Mouse (Mus musculus) right cerebral cortex, adult 2 months (tissue): ENCODE results near the gene Slc7a7.

Source experiments
- DNase-seq, 2 experiments: peaks; one replicate each; pipeline ENCODE4 v3.0.0; 2021 to 2022; ENCODE audit warnings: low spot score in 2 of 2

Slc7a7 gene

GRCm38 (mm10) chr14:54417623-54418081 is at the start of gene Slc7a7:
Slc7a7 (minus strand) TSS chr14:54417780.
- DNase-seq: no peak

- DNase-seq: peak in 1 of 2 experiments; percentile 39
These were observed 46.9 kb upstream of the Slc7a7 start for GRCm38 (mm10) chr14:54464293-54465005.

- peak; percentile 78 to 83 for DNase-seq
These were observed 46.3 kb upstream of the Slc7a7 start, which contains the start of gene Lrp10 for GRCm38 (mm10) chr14:54463959-54464292. Lrp10 (plus strand) TSS chr14:54464137.

DNA sequence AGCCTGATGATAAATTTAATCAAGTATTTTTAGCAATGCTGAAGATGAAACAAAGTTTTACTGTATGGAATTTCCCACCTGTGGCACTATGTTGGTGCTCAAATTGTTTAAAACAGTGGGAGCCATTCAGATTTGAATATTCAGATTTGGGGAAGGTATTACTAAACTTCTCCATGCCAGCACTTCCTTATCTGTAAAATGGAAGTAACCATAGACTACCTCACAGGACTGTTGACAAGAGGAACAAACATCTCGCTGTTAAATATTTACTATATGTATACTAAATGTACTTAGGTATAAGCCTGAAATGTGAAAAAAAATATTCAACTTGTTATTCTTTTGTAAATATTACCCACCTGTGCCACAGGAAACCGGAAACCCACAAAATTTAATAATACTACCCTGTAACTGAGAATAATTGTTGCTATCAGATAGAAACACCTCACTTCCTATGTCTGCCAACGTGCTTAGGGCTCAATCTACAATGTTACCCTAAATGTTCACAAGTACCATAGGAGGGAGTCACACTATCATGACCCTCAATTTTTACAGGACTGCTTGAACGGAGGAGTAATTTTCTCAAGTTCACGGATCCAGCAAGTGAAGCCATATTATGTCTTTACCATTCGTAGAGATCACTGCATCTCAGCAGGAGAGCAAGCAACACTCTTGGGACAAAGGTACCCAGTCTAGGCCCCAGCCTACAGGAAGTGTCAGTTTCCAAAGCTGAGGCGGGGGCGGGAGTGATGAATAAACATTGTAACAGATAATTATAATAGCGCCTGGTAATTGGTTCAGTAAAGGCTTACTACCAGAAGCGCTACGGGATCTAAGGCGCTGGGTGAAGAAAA is 45.8 kb upstream of the Slc7a7 start:
- no peak for DNase-seq

GRCm38 (mm10) chr14:54462146-54462545 is 44.6 kb upstream of the Slc7a7 start:
- no peak for DNase-seq

DNA sequence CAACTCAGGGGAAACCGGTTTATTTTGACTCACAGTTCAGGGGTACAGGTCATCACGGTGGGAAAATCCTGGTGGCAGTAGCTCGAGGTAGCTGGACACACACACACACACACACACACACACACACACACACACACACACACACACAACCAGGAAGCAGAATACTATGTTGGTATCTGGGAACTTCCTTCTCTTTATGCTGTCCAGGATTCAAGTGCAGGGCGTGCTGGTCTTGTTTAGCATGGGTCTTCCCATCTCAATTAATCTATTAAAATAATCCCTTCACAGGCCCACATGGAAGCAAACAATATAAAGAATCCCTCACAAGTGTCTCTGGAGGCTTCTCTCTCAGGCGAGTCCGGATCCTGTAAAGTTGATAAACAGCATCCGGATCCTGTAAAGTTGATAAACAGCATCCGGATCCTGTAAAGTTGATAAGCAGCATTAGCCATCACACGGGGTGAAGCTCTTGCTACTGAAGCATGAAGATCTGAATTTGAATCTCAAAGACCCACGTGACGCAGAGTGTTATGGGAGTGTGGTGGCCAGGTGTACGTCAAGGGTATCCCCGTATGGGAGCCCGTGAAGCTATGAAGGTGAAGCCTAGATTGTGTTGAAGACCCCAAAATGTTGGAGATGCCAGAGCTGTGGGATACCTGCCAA is 40.5 kb upstream of the Slc7a7 start:
- DNase-seq: no peak

DNA sequence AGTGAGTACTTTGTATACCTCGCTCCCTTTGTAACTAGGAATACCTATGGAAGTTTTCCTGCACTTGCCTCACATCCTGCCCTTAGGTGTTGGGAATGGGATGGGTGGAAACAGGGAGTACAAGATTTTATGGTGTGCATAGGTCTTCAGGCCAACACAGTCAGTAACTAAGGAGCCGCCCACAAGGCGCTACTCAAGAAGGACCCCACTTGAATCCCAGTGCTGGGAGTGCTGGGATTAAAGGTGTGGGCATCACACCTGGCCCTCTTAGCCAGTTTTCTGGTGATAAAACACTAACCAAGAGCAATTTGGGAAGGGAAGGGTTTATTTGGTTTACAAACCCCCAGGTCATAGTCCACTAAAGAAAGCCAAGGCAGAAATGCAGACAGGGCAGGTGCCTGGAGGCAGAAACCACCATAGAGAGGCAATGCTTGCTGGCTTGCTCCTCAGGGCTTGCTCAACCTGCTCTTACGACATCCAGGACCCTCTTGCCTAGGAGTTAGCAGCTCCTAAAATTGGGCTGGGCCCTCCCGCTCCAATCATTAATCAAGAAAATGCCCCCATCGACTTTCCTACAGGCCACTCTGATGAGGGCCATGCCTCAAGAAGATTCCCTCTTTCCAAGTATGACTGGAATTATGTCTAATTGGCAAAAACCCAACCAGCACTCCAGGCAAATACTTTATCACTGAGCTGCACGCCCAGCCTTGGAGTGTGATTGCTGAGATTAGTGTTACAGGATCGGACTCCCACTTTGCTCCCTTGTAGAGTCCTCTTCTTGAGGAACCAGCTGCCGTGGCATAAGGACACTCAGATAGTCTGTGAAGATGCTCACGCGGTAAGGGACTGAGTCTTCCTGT is 37.3 kb upstream of the Slc7a7 start:
- no peak for DNase-seq

- DNase-seq: no peak
These were observed 36.0 kb upstream of the Slc7a7 start for GRCm38 (mm10) chr14:54453566-54453965.

- no peak for DNase-seq
These were observed 27.9 kb upstream of the Slc7a7 start for GRCm38 (mm10) chr14:54445476-54445875.

- DNase-seq: no peak
These were observed 26.4 kb upstream of the Slc7a7 start for GRCm38 (mm10) chr14:54443712-54444618.

- DNase-seq: no peak
These were observed 25.6 kb upstream of the Slc7a7 start for GRCm38 (mm10) chr14:54443196-54443595.

- DNase-seq: no peak
These were observed 25.0 kb upstream of the Slc7a7 start for GRCm38 (mm10) chr14:54442548-54442947.

GRCm38 (mm10) chr14:54441365-54441764 is 23.8 kb upstream of the Slc7a7 start:
- DNase-seq: no peak

GRCm38 (mm10) chr14:54440538-54440937 is 23.0 kb upstream of the Slc7a7 start:
- DNase-seq: no peak

GRCm38 (mm10) chr14:54439610-54440009 is 22.0 kb upstream of the Slc7a7 start:
- no peak for DNase-seq

DNA sequence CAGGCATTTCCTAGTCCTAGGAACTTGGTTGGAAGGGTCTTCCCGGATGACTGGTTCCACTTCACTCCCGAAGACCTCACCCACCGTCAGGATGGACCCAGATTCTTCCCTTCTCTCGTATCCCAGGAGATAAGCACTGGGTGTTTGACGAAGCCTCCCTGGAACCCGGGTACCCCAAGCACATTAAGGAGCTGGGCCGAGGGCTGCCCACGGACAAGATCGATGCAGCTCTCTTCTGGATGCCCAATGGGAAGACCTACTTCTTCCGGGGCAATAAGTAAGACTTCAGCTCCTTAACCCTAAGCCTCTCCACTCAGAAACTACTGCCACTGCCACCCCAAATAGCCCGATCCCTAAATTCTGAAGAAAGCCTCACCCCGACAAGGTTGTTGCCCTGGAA is 21.6 kb upstream of the Slc7a7 start:
- no peak for DNase-seq

GRCm38 (mm10) chr14:54435194-54435918 is 17.8 kb upstream of the Slc7a7 start:
- no peak for DNase-seq

DNA sequence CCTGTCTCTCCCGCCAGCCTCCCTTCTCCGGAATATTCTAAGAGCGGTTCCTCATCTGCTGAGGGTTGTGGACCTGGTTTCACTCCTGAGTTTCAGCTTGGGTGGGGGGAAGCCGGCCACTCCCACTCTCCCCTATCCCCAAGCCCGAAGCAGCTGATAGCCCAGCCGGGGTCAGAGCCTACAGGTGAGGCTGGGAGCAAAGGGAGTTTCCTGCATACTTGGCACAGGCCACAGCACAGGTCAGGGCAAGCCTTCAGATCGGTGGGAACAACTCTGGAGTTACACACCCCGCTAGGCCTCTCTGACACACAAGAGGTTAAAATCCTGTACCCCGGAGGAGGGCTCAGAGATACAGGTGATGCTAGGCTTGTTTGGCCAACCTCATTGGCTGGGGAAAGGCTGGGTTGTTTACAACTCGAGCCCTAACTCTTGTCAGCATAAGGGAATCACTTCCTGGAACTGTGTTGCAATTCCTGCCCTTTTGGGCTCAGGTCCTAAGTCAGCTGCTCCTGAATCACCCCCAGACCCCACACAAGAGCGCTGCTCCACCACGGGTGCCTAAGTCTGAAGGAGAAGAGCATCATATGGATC is 16.5 kb upstream of the Slc7a7 start:
- no peak for DNase-seq
